11 mouse cellular contexts compared by ENCODE assay signal in genomic region chr7:81125215-81126175, GRCm38 (mm10). TPM values are rescaled to one million over a fixed set of nuclear protein-coding genes. Genes with fewer than 3 reads are reported as not detected.
A peak's percentile ranks its signal among the peaks of the same experiment; 100 is the strongest.
DNase-seq lines count a peak whose midpoint lies in the region; ATAC-seq and TF ChIP-seq lines count a peak whose summit lies in the region.
"Had no signal": no experiment of that assay in that cellular context is flagged by ENCODE, and none has a peak within 500 bp of the region (broad histone marks: within the 10 kb centered on the region; RNA-seq: fewer than 3 reads in every experiment).

No protein-coding gene starts in this region.

- H3K9ac ChIP-seq in limb, embryonic 15.5 days: no peak overlapping the region

- peak overlapping the region; percentile 46 for H3K27ac ChIP-seq in gastrocnemius, adult 2 months
- H3K27ac ChIP-seq in testis, adult 2 months (ENCODE audit: control insufficient read depth, insufficient read depth, low read depth, low read length): no peak overlapping the region
- H3K27ac ChIP-seq in limb, embryonic 15.5 days: no peak overlapping the region

- peaks cover 20% of the 10 kb centered on the region for H3K4me1 ChIP-seq in testis, adult 2 months (ENCODE audit: control insufficient read depth, insufficient read depth, low read length)
- H3K4me1 ChIP-seq in limb, embryonic 15.5 days: peaks cover 11% of the 10 kb centered on the region; the same call in 1 of the 2 replicates

- TF ChIP-seq POLR2A in testis, adult 2 months (IDR thresholded peaks at IDR 0.05; ENCODE audit: control insufficient read depth, low read depth, low read length): 0 out of 2 replicates have a peak, but pooled peaks have one; percentile 16

- WGBS in limb, embryonic 15.5 days: 63% methylated on average over 10 of the region's 10 CpGs

- no peak for DNase-seq in gastrocnemius, adult 2 months
- DNase-seq in gastrocnemius, adult 18-20 months (ENCODE audit: low spot score): no peak
- DNase-seq in testis, postnatal 10 days (ENCODE audit: low spot score): no peak
- DNase-seq in lung, postnatal 4 days: no peak
- DNase-seq in layer of hippocampus, adult 8-10 months (ENCODE audit: low spot score in 2 of 2): no peak
- no peak for DNase-seq in embryo, embryonic 10 days (ENCODE audit: low spot score)
- DNase-seq: layer of hippocampus, adult 9-11 months had no signal

- 0 out of 2 replicates have a peak, but pooled peaks have one; percentile 20 for ATAC-seq in limb, embryonic 15.5 days (ENCODE audit: insufficient number of reproducible peaks, low FRiP score, low TSS enrichment, low read depth)

- H3K4me3 ChIP-seq in gastrocnemius, adult 2 months: no peak overlapping the region
- no peak overlapping the region for H3K4me3 ChIP-seq in testis, adult 2 months (ENCODE audit: control insufficient read depth, low read depth, low read length)
- no peak overlapping the region for H3K4me3 ChIP-seq in limb, embryonic 15.5 days
- H3K4me3 ChIP-seq: myocyte had no signal

- intact Hi-C loops in gastrocnemius, adult 2 months (cut with DNase I): no loop called here

- no peak overlapping the region for H3K4me2 ChIP-seq in limb, embryonic 15.5 days

- H3K9me3 ChIP-seq in limb, embryonic 15.5 days: no peaks in the 10 kb centered on the region

- no peak for TF ChIP-seq CTCF in gastrocnemius, adult 2 months (IDR thresholded peaks at IDR 0.05)
- TF ChIP-seq CTCF in testis, adult 2 months (IDR thresholded peaks at IDR 0.05; ENCODE audit: control insufficient read depth, insufficient read depth, insufficient replicate concordance, low read depth, low read length): no peak

- no peaks in the 10 kb centered on the region for H3K36me3 ChIP-seq in testis, adult 2 months (ENCODE audit: control insufficient read depth, insufficient read depth, low read length)
- H3K36me3 ChIP-seq in limb, embryonic 15.5 days: no peaks in the 10 kb centered on the region

- no peaks in the 10 kb centered on the region for H3K27me3 ChIP-seq in testis, adult 2 months (ENCODE audit: control insufficient read depth, insufficient read depth, low read length)
- no peaks in the 10 kb centered on the region for H3K27me3 ChIP-seq in limb, embryonic 15.5 days

RNA-seq across cellular contexts. Expression of gene Slc28a1, which starts 10.9 kb away (rescaled TPM):
- total RNA-seq in gastrocnemius, adult 2 months (2021): under 1 TPM; 0.26 to 0.47 TPM
- total RNA-seq in gastrocnemius, adult 18-20 months (2021): under 1 TPM; 0.25 to 0.40 TPM
- 2.0 and 3.1 TPM in 2 replicates for polyA plus RNA-seq in testis, adult 2 months (2012; rRNA removed)
- polyA plus RNA-seq in limb, embryonic 15.5 days (2015; fragmentation: Nextera tagmentation; extraction: Ambion mirVana): 0.06 and 0.15 TPM in 2 replicates
- not detected for total RNA-seq in layer of hippocampus, adult 8-10 months (2022)
- polyA plus RNA-seq: lung, embryonic 16.5 days; myocyte had no signal
